Mouse (Mus musculus): Measurements from ENCODE around the gene Gdf15.

GRCm38 (mm10) chr8:70615281-70615680 lies 17.0 kb downstream of the Gdf15 start:
- no peak for TF ChIP-seq CTCF (conservative IDR thresholded peaks at IDR 0.05; ENCODE audit: insufficient read depth, insufficient read length, low read depth, low read length)
- no peak for TF ChIP-seq POLR2A (IDR thresholded peaks at IDR 0.05; ENCODE audit: low read depth, low read length)
